Mouse (Mus musculus) stomach, postnatal 0 days (tissue): ENCODE data around the gene Trim30d. TPM values are rescaled to one million over a fixed set of nuclear protein-coding genes. Genes with fewer than 3 reads are reported as not detected.
A peak's percentile ranks its signal among the peaks of the same experiment; 100 is the strongest.
"Not testable (repeated sequence)": the region's sequence is repeated elsewhere in the genome, so short reads cannot be mapped to it uniquely, and the experiment has no call there.

ENCODE experiments used
- ATAC-seq: fragments of 200-750 bp; cut with Nextera tagmentation; 2 replicates; pipeline ENCODE4 v1.8.0; 2017; ENCODE audit not compliant: low FRiP score, low TSS enrichment
- DNase-seq: peaks from one replicate; pipeline ENCODE4 v3.0.0-alpha.2; 2016; ENCODE audit warnings: low spot score
- H3K27ac ChIP-seq: fragments of 300-500 bp; sonication (generic); replicated peaks from 2 replicates; pipeline ENCODE4 v1.5.1; 2014; ENCODE audit warnings: mild to moderate bottlenecking, control low read depth
- H3K27me3 ChIP-seq: fragments of 300-500 bp; sonication (generic); 2 replicates; pipeline ENCODE4 v1.6.1; 2014; ENCODE audit warnings: low read length; ENCODE audit not compliant: control insufficient read depth, insufficient read depth
- H3K36me3 ChIP-seq: fragments of 300-500 bp; sonication (generic); 2 replicates; pipeline ENCODE4 v1.6.1; 2014; ENCODE audit warnings: low read length, mixed read lengths; ENCODE audit not compliant: control insufficient read depth, insufficient read depth
- H3K4me1 ChIP-seq: fragments of 300-500 bp; sonication (generic); replicated peaks from 2 replicates; pipeline ENCODE4 v1.6.1; 2014; ENCODE audit warnings: antibody characterized with exemption; ENCODE audit not compliant: control insufficient read depth, insufficient read depth
- H3K4me2 ChIP-seq: fragments of 300-500 bp; sonication (generic); replicated peaks from 2 replicates; pipeline ENCODE4 v1.6.1; 2014; ENCODE audit warnings: low read depth, mild to moderate bottlenecking, control low read depth, moderate library complexity
- H3K4me3 ChIP-seq: fragments of 300-500 bp; sonication (generic); 2 replicates; pipeline ENCODE4 v1.5.1; 2014; ENCODE audit warnings: low read depth, low read length, control low read depth
- H3K9ac ChIP-seq: fragments of 300-500 bp; sonication (generic); 2 replicates; pipeline ENCODE4 v1.6.1; 2014; ENCODE audit warnings: mild to moderate bottlenecking, low read length, control low read depth, mixed read lengths
- H3K9me3 ChIP-seq: fragments of 300-500 bp; sonication (generic); 2 replicates; pipeline ENCODE4 v1.6.1; 2016; ENCODE audit warnings: low read length; ENCODE audit not compliant: control insufficient read depth
- CTCF ChIP-seq: IDR thresholded peaks from 2 replicates; pipeline ENCODE4 v1.5.1; 2016; ENCODE audit warnings: antibody characterized with exemption, low read depth, mild to moderate bottlenecking, moderate library complexity
- EP300 ChIP-seq: optimal IDR thresholded peaks from 2 replicates; pipeline ENCODE3; 2016; ENCODE audit warnings: antibody characterized with exemption
- WGBS: fragments of 180-500 bp; shearing (Covaris S2); extraction: QIAGEN DNeasy Blood & Tissue Kit; methylation state at CpG from one replicate; pipeline ENCODE4 v1.1.7; 2014; 5-methylcytosine and 5-hydroxymethylcytosine counted together
- polyA plus RNA-seq: library from polyadenylated mRNA; unstranded; fragments of >200 nt; fragmentation: Nextera tagmentation; extraction: Ambion mirVana; gene quantifications from 2 replicates; pipeline ENCODE4 v1.2.1, GENCODE M21; 2015

Trim30d gene
- 0.87 and 1.0 TPM in 2 replicates for polyA plus RNA-seq

- DNase-seq, H3K27ac ChIP-seq, H3K36me3 ChIP-seq, H3K4me3 ChIP-seq, H3K4me1 ChIP-seq, H3K9me3 ChIP-seq, H3K4me2 ChIP-seq, H3K27me3 ChIP-seq, H3K9ac ChIP-seq: not testable (repeated sequence)
- ATAC-seq: peak; percentile 61
- peak; percentile 61 for TF ChIP-seq CTCF
These were observed at the start of gene Trim30d for GRCm38 (mm10) chr7:104507421-104508065. Gene Trim30d, minus strand, starts transcription at chr7:104507849.

- 67% methylated on average over 1 of the region's 1 CpGs for WGBS
- H3K4me3 ChIP-seq: no peak overlapping the region
- H3K27ac ChIP-seq: no peak overlapping the region
- no peaks in the 10 kb centered on the region for H3K27me3 ChIP-seq
- TF ChIP-seq CTCF (no peak), EP300 (no peak)
- no peak for DNase-seq
- no peaks in the 10 kb centered on the region for H3K9me3 ChIP-seq
- no peak for ATAC-seq
- no peak overlapping the region for H3K4me2 ChIP-seq
- no peaks in the 10 kb centered on the region for H3K4me1 ChIP-seq
- no peaks in the 10 kb centered on the region for H3K36me3 ChIP-seq
- no peak overlapping the region for H3K9ac ChIP-seq
These were observed 45.1 kb upstream of the Trim30d start for GRCm38 (mm10) chr7:104552700-104553099.

- Histone ChIP-seq H3K4me2 (no peak within 1 kb of the TSS), H3K27ac (no peak within 1 kb of the TSS), H3K36me3 (no peaks in the 10 kb centered on the region), H3K4me3 (no peak within 1 kb of the TSS), H3K27me3 (no peaks in the 10 kb centered on the region), H3K4me1 (no peaks in the 10 kb centered on the region), H3K9ac (no peak within 1 kb of the TSS), H3K9me3 (no peaks in the 10 kb centered on the region)
- WGBS: 65% methylated on average over 5 of the region's 5 CpGs
- TF ChIP-seq CTCF: no peak
- TF ChIP-seq EP300: no peak
- DNase-seq: no peak
- ATAC-seq: no peak
These were observed 42.2 kb upstream of the Trim30d start, which contains the start of gene Olfr651 for GRCm38 (mm10) chr7:104549833-104550232. Gene Olfr651, plus strand, starts transcription at chr7:104550133.

- peak; percentile 80 for ATAC-seq
- no peaks in the 10 kb centered on the region for H3K9me3 ChIP-seq
- H3K4me2 ChIP-seq: peak overlapping the region; percentile 59
- 6% methylated on average over 42 of the region's 59 CpGs for WGBS
- no peak overlapping the region for H3K27ac ChIP-seq
- TF ChIP-seq EP300 (no peak), CTCF (no peak)
- H3K9ac ChIP-seq: peak overlapping the region; percentile 43; the same call in 1 of the 2 replicates
- peak; percentile 67 for DNase-seq
- no peaks in the 10 kb centered on the region for H3K36me3 ChIP-seq
- peak overlapping the region; percentile 42 for H3K4me3 ChIP-seq
- H3K27me3 ChIP-seq: no peaks in the 10 kb centered on the region
- no peaks in the 10 kb centered on the region for H3K4me1 ChIP-seq
These were observed 5.9 kb downstream of the Trim30d start for GRCm38 (mm10) chr7:104501589-104502371.

GRCm38 (mm10) chr7:104501186-104501585, 6.5 kb downstream of the Trim30d start:
- not testable (repeated sequence) for H3K4me3 ChIP-seq, H3K4me1 ChIP-seq, H3K27me3 ChIP-seq, H3K9me3 ChIP-seq, H3K27ac ChIP-seq, ATAC-seq, H3K9ac ChIP-seq, H3K36me3 ChIP-seq, DNase-seq, H3K4me2 ChIP-seq
- WGBS: 43% methylated on average over 6 of the region's 6 CpGs

- 86% methylated on average over 5 of the region's 8 CpGs for WGBS
- not testable (repeated sequence) for H3K36me3 ChIP-seq, H3K9ac ChIP-seq, H3K4me3 ChIP-seq, H3K27ac ChIP-seq, H3K4me1 ChIP-seq, H3K9me3 ChIP-seq, DNase-seq, H3K27me3 ChIP-seq, H3K4me2 ChIP-seq, ATAC-seq
These were observed 8.2 kb downstream of the Trim30d start for GRCm38 (mm10) chr7:104499464-104499863.
